Mouse (Mus musculus) embryonic facial prominence, embryonic 14.5 days (tissue): ENCODE data around the gene Cdh1. TPM values are rescaled to one million over a fixed set of nuclear protein-coding genes. Genes with fewer than 3 reads are reported as not detected.
A peak's percentile ranks its signal among the peaks of the same experiment; 100 is the strongest.

Experiments used
- ATAC-seq: fragments of 200-750 bp; cut with Nextera tagmentation; 2 replicates; pipeline ENCODE4 v1.8.0; 2017; ENCODE audit warnings: low read depth, moderate number of reproducible peaks, moderate TSS enrichment
- DNase-seq: peaks from one replicate; pipeline ENCODE4 v3.0.0-alpha.2; 2015; ENCODE audit warnings: low spot score
- H3K27ac ChIP-seq: fragments of 300-500 bp; sonication (generic); replicated peaks from 2 replicates; pipeline ENCODE4 v1.5.1; 2014; ENCODE audit warnings: low read depth, mild to moderate bottlenecking, low read length, moderate library complexity
- H3K27me3 ChIP-seq: fragments of 300-500 bp; sonication (generic); replicated peaks from 2 replicates; pipeline ENCODE4 v1.6.1; 2014; ENCODE audit warnings: low read length; ENCODE audit not compliant: control insufficient read depth, insufficient read depth
- H3K36me3 ChIP-seq: fragments of 300-500 bp; sonication (generic); 2 replicates; pipeline ENCODE4 v1.6.1; 2014; ENCODE audit warnings: low read length, mixed read lengths; ENCODE audit not compliant: control insufficient read depth, insufficient read depth
- H3K4me1 ChIP-seq: fragments of 300-500 bp; sonication (generic); 2 replicates; pipeline ENCODE4 v1.6.1; 2014; ENCODE audit warnings: antibody characterized with exemption, low read length; ENCODE audit not compliant: control insufficient read depth, insufficient read depth
- H3K4me2 ChIP-seq: fragments of 300-500 bp; sonication (generic); 2 replicates; pipeline ENCODE4 v1.6.1; 2014; ENCODE audit warnings: low read depth, mild to moderate bottlenecking, low read length, moderate library complexity, mixed read lengths
- H3K4me3 ChIP-seq: fragments of 300-500 bp; sonication (generic); 2 replicates; pipeline ENCODE4 v1.5.1; 2014; ENCODE audit warnings: low read depth, mild to moderate bottlenecking, low read length
- H3K9ac ChIP-seq: fragments of 300-500 bp; sonication (generic); 2 replicates; pipeline ENCODE4 v1.6.1; 2014; ENCODE audit warnings: low read depth, mild to moderate bottlenecking, low read length, moderate library complexity, mixed read lengths
- H3K9me3 ChIP-seq: fragments of 300-500 bp; sonication (generic); 2 replicates; pipeline ENCODE4 v1.6.1; 2016; ENCODE audit warnings: low read length; ENCODE audit not compliant: control insufficient read depth
- whole genome bisulfite sequencing: fragments of 180-500 bp; shearing (Covaris S2); extraction: QIAGEN DNeasy Blood & Tissue Kit; methylation state at CpG from one replicate; pipeline ENCODE4 v1.1.7; 2014; 5-methylcytosine and 5-hydroxymethylcytosine counted together
- polyA plus RNA-seq: library from polyadenylated mRNA; unstranded; fragments of >200 nt; fragmentation: Nextera tagmentation; extraction: Ambion mirVana; gene quantifications from 2 replicates; pipeline ENCODE4 v1.2.1, GENCODE M21; 2014

The Cdh1 gene
- polyA plus RNA-seq, 1 experiment from 2014 or later = 37.3 TPM

DNA sequence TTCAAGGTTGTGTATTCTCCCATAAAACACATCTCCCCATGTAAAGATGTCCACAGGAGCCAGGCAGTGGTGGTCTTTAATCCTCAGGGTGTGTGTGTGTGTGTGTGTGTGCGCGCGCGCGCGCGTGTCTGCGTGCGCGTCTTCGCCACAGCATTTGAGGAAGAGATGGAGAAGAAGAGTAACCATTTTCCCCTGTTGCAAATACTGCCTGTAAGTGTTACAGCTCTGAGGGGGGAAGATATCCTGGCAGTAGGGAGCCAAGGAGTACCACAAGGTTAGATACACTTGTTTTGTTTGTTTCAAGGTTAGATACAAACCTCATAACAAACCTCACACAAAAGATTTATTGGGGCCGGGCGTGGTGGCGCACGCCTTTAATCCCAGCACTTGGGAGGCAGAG is 71.2 kb downstream of the Cdh1 start:
- Histone ChIP-seq H3K4me1 (no peaks in the 10 kb centered on the region), H3K27ac (no peak overlapping the region), H3K4me3 (no peak overlapping the region), H3K4me2 (no peak overlapping the region), H3K27me3 (no peaks in the 10 kb centered on the region), H3K9me3 (no peaks in the 10 kb centered on the region), H3K36me3 (no peaks in the 10 kb centered on the region), H3K9ac (no peak overlapping the region)
- no peak for ATAC-seq
- WGBS = 97% methylated on average over 15 of the region's 15 CpGs
- DNase-seq = no peak

DNA sequence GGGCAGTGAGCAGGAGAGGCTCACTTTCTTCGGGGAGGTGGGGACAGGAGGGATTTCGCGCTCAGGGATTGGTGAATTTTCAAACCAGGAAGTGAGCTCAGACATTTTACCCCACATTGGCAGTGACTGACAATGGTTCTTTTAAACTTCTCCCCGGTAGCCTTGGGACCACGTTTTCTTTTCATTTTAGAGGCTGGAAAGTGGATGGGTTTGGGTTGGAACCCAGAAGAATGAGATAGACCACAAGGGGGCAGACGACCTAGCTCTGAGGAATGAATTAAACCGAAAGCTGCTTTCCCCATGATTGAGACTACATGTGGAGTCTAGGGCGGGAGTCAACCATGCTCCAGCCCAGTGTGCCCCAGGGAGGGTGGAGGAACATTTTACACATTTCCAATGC is 71.7 kb downstream of the Cdh1 start:
- H3K27me3 ChIP-seq = no peaks in the 10 kb centered on the region
- no peak overlapping the region for H3K4me2 ChIP-seq
- H3K36me3 ChIP-seq = no peaks in the 10 kb centered on the region
- H3K4me1 ChIP-seq = no peaks in the 10 kb centered on the region
- ATAC-seq = no peak
- WGBS = 83% methylated on average over 8 of the region's 8 CpGs
- H3K9ac ChIP-seq = no peak overlapping the region
- DNase-seq = no peak
- no peaks in the 10 kb centered on the region for H3K9me3 ChIP-seq
- no peak overlapping the region for H3K4me3 ChIP-seq
- H3K27ac ChIP-seq = no peak overlapping the region

DNA sequence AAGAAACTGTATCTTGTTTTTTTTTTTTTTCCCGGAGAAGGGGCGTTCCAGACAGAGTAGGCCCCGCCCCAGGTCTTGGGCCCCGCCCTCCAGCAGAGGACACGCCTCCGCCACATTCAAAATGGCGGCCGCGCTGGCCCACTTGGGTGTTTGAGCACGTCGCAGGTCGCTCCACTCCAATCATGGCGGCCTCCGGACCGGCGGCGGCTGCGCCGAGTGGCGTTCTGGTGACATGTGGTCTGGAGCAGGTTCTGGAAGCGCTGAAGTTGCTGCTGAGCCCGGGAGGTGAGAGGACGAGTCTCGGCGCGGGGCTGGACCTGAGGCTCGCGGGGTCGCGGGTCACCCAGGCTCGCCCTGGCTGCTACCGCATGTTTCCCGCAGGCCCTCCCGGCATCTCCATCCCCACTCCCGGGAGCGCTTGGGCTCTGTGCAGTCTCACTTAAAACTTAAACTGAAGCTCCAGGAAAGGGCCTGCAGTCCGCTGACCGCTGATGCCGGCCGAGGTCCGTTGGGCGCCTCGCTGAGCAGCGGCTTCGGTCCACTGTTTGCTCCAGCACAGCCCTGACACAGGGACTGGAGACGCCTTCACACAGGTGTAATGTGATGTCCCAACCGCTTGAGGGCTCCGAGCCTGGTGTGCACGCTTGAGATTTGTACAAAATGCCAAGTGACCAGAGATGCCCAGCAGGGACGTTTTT is 80.0 kb downstream of the Cdh1 start, which contains the start of gene Tango6:
Gene Tango6, plus strand, starts transcription at position 98 of the 698 bp plus-strand sequence.
- Histone ChIP-seq H3K27me3 (no peaks in the 10 kb centered on the region), H3K4me1 (no peaks in the 10 kb centered on the region), H3K4me2 (peak within 1 kb of the TSS; percentile 50), H3K27ac (peak within 1 kb of the TSS; percentile 89), H3K9ac (peak within 1 kb of the TSS; percentile 83), H3K4me3 (peak within 1 kb of the TSS; percentile 65), H3K9me3 (no peaks in the 10 kb centered on the region), H3K36me3 (no peaks in the 10 kb centered on the region)
- ATAC-seq (peak; percentile 95), DNase-seq (peak; percentile 94)
- WGBS = 1% methylated on average over 41 of the region's 50 CpGs

DNA sequence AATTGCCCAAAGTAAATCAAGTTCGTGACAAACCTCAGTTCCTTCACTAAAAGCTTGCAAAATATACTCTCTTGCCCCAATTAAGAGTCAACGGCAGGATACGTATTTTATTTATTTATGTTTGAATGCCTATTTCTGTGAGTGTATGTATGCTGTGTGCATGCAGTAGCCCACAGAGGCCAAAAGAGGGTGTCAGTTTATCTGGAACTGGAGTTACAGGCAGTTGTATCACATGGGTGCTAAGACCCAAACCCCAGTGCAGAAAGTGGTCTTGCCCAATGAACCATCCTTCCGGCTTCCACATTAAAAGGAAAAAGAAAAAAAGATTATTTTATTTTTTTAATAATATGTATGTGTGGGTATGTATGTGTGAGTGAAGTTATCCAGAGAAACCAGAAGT is 81.2 kb downstream of the Cdh1 start:
- WGBS = 88% methylated on average over 4 of the region's 4 CpGs
- no peak for DNase-seq
- H3K27ac ChIP-seq = no peak overlapping the region
- no peak overlapping the region for H3K9ac ChIP-seq
- no peak for ATAC-seq
- no peak overlapping the region for H3K4me2 ChIP-seq
- no peaks in the 10 kb centered on the region for H3K9me3 ChIP-seq
- no peaks in the 10 kb centered on the region for H3K27me3 ChIP-seq
- H3K36me3 ChIP-seq = peaks cover 6% of the 10 kb centered on the region; the same call in 1 of the 2 replicates
- H3K4me3 ChIP-seq = no peak overlapping the region
- H3K4me1 ChIP-seq = no peaks in the 10 kb centered on the region

DNA sequence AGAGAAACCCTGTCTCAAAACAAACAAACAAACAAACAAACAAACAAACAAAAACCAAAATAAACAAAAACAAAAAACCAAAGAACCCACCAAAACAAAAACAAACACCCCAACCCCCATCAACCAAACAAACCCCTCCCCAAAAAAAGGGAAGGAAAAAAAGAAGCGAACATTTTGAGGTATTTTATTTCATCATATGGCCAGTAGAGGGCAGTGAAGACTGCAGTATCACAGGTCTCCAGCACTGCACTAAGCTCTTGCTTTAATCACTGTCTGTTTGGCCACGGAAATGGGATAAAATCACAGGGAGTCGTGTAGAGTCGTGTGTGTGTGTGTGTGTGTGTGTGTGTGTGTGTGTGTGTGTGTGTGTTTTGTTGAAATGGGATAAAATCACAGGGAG is 84.3 kb downstream of the Cdh1 start:
- Histone ChIP-seq H3K9ac (no peak overlapping the region), H3K4me1 (no peaks in the 10 kb centered on the region), H3K4me2 (no peak overlapping the region), H3K27me3 (no peaks in the 10 kb centered on the region), H3K4me3 (no peak overlapping the region), H3K36me3 (peaks cover 12% of the 10 kb centered on the region), H3K27ac (no peak overlapping the region), H3K9me3 (no peaks in the 10 kb centered on the region)
- ATAC-seq (peak; percentile 51; the same call in 1 of the 2 replicates), DNase-seq (peak; percentile 90)
- WGBS = 2% methylated on average over 4 of the region's 4 CpGs

DNA sequence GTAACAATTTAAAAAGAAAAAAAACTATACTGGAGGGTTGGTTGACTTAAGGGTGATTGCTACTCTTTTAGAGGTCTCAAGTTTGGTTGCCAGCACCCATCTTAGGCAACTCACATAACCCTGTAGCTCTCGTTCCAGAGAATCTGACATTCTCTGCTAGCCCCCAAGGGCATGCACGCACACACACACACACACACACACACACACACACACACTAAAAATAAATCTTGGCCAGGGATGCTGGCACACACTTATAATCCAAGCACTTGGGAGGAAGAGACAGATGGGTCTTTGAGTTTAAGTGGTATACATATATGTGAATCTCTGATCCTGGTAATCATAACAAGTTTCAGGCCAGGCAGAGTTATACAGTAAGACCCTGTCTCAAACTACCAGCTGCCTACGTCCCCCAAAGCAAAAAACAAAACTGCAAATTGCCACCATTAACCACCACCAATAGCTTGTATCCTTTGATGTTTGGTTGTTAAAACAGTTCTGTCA is 94.6 kb downstream of the Cdh1 start:
- no peak overlapping the region for H3K9ac ChIP-seq
- no peaks in the 10 kb centered on the region for H3K27me3 ChIP-seq
- no peak overlapping the region for H3K4me2 ChIP-seq
- H3K4me3 ChIP-seq = no peak overlapping the region
- peaks cover 64% of the 10 kb centered on the region for H3K36me3 ChIP-seq
- no peak for ATAC-seq
- 78% methylated on average over 3 of the region's 3 CpGs for WGBS
- no peaks in the 10 kb centered on the region for H3K9me3 ChIP-seq
- DNase-seq = no peak
- H3K27ac ChIP-seq = no peak overlapping the region
- H3K4me1 ChIP-seq = no peaks in the 10 kb centered on the region

DNA sequence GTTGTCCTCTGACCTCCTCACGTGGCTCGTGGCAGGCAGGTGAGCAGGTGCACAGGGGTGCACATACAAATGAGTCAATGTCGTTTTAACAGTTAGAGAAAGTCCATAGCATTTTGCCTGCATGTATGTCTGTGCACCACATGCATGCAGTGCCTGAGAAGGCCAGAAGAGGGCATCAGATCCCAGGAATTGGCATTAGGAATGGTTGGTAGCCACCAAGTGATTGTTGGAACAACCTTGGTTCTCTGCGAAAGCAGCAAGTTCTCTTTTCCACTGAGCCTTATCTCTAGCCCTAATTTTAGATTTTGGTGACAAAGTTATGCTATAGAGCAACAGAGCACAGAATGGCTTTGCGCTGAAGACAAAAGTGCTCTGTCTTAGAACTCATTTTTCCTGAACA is 96.4 kb downstream of the Cdh1 start:
- Histone ChIP-seq H3K36me3 (peaks cover 52% of the 10 kb centered on the region), H3K4me3 (no peak overlapping the region), H3K27ac (no peak overlapping the region), H3K9me3 (no peaks in the 10 kb centered on the region), H3K4me1 (0 out of 2 replicates have a peak, but pooled peaks cover 3% of the 10 kb centered on the region), H3K9ac (no peak overlapping the region), H3K27me3 (no peaks in the 10 kb centered on the region), H3K4me2 (no peak overlapping the region)
- WGBS = 79% methylated on average over 5 of the region's 5 CpGs
- ATAC-seq (no peak), DNase-seq (peak; percentile 31)

DNA sequence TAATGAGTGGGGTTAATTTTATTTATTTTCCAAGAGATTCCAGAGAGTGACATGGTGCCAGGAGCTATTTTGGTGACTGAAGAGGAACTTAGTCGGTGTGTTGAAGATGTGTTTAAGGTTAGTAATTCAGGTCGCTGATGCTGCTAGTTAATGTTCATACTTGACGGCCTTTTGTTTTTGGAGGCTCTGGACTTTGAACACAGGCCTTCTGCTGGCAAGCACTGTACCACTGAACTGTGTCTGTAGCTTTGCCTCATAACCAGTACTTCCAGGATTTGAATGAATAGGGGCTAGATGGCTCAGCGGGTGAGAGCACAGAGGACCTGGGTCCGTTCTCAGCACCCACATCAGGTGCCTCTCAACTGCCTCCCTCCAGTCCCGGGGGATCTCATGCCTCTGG is 97.0 kb downstream of the Cdh1 start:
- H3K4me1 ChIP-seq = peaks cover 5% of the 10 kb centered on the region; the same call in 1 of the 2 replicates
- no peak for DNase-seq
- no peaks in the 10 kb centered on the region for H3K9me3 ChIP-seq
- H3K36me3 ChIP-seq = peaks cover 51% of the 10 kb centered on the region
- no peaks in the 10 kb centered on the region for H3K27me3 ChIP-seq
- ATAC-seq = no peak
- 94% methylated on average over 6 of the region's 6 CpGs for WGBS
- no peak overlapping the region for H3K27ac ChIP-seq
- no peak overlapping the region for H3K9ac ChIP-seq
- no peak overlapping the region for H3K4me3 ChIP-seq
- H3K4me2 ChIP-seq = no peak overlapping the region

DNA sequence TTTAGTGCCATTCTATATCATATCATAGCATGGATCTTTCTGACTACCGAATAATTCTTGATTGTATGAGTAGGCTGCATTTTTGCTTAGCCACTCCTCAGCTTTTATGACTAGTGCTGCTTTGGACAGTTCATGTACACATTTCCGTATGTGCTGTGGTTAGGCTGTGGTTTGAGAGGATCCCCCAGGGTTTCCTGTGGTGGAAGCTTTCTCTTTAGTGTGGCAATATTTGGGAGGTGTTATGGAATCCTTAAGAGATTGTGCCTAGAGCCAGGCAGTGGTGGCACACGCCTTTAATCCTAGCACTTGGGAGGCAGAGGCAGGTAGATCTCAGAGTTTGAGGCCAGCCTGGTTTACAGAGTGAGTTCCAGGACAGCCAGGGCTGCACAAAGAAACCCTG is 98.2 kb downstream of the Cdh1 start:
- Histone ChIP-seq H3K4me1 (peaks cover 10% of the 10 kb centered on the region; the same call in 1 of the 2 replicates), H3K27ac (no peak overlapping the region)
- WGBS = 72% methylated on average over 3 of the region's 3 CpGs

More for the DNA sequence above, 98.2 kb downstream of the Cdh1 start:
- H3K9me3 ChIP-seq = no peaks in the 10 kb centered on the region
- no peak overlapping the region for H3K4me2 ChIP-seq
- DNase-seq (no peak), ATAC-seq (no peak)
- no peak overlapping the region for H3K9ac ChIP-seq
- H3K4me3 ChIP-seq = no peak overlapping the region
- peaks cover 44% of the 10 kb centered on the region for H3K36me3 ChIP-seq
- H3K27me3 ChIP-seq = no peaks in the 10 kb centered on the region
